Mouse (Mus musculus) urinary bladder, postnatal 10 days (tissue): Measurements from ENCODE around the gene Nfu1.
A peak's percentile ranks its signal among the peaks of the same experiment; 100 is the strongest.

Experiments used
- DNase-seq: peaks from one replicate; pipeline ENCODE4 v3.0.0; 2022; ENCODE audit warnings: low spot score

Nfu1 gene

GRCm38 (mm10) chr6:87008887-87009286 is at the start of gene Nfu1:
Gene Nfu1 (plus strand): TSS chr6:87009236.
- no peak for DNase-seq

GRCm38 (mm10) chr6:86963987-86964685 is 44.9 kb upstream of the Nfu1 start:
- DNase-seq, result no peak

GRCm38 (mm10) chr6:86967166-86967565 is 41.9 kb upstream of the Nfu1 start:
- DNase-seq, result no peak

- DNase-seq, result no peak
Observed at GRCm38 (mm10) chr6:86973956-86974355, 35.1 kb upstream of the Nfu1 start.

GRCm38 (mm10) chr6:86978156-86978908 is 30.7 kb upstream of the Nfu1 start:
- no peak for DNase-seq

- DNase-seq, result no peak
Observed at GRCm38 (mm10) chr6:86978909-86979265, 30.1 kb upstream of the Nfu1 start.

- DNase-seq, result no peak
Observed at GRCm38 (mm10) chr6:86981206-86981605, 27.8 kb upstream of the Nfu1 start.

GRCm38 (mm10) chr6:86985314-86986106 is 23.5 kb upstream of the Nfu1 start:
- no peak for DNase-seq

GRCm38 (mm10) chr6:86989576-86989975 is 19.5 kb upstream of the Nfu1 start:
- DNase-seq, result no peak

- DNase-seq, result no peak
Observed at GRCm38 (mm10) chr6:86991041-86991440, 18.0 kb upstream of the Nfu1 start.

- no peak for DNase-seq
Observed at GRCm38 (mm10) chr6:86992349-86992748, 16.7 kb upstream of the Nfu1 start.

GRCm38 (mm10) chr6:86994254-86994653 is 14.8 kb upstream of the Nfu1 start:
- no peak for DNase-seq

GRCm38 (mm10) chr6:86996629-86997307 is 12.3 kb upstream of the Nfu1 start:
- DNase-seq, result no peak

- DNase-seq, result no peak
Observed at GRCm38 (mm10) chr6:86997360-86997759, 11.7 kb upstream of the Nfu1 start.

GRCm38 (mm10) chr6:87001995-87002394 is 7.0 kb upstream of the Nfu1 start:
- DNase-seq, result no peak

GRCm38 (mm10) chr6:87002521-87003055 is 6.4 kb upstream of the Nfu1 start:
- DNase-seq, result peak; percentile 47

GRCm38 (mm10) chr6:87004099-87004498 is 4.9 kb upstream of the Nfu1 start:
- DNase-seq, result no peak

- DNase-seq, result no peak
Observed at GRCm38 (mm10) chr6:87005577-87005976, 3.5 kb upstream of the Nfu1 start.

GRCm38 (mm10) chr6:87009692-87010328 is 774 bp downstream of the Nfu1 start:
- DNase-seq, result peak; percentile 83

GRCm38 (mm10) chr6:87016916-87017315 is 7.9 kb downstream of the Nfu1 start:
- DNase-seq, result no peak

GRCm38 (mm10) chr6:87018874-87019273 is 9.8 kb downstream of the Nfu1 start:
- DNase-seq, result no peak
